Mouse (Mus musculus): ENCODE measurements around the gene Klhdc7a.
"Not testable (repeated sequence)": the region's sequence is repeated elsewhere in the genome, so short reads cannot be mapped to it uniquely, and the experiment has no call there.

The Klhdc7a gene

DNA sequence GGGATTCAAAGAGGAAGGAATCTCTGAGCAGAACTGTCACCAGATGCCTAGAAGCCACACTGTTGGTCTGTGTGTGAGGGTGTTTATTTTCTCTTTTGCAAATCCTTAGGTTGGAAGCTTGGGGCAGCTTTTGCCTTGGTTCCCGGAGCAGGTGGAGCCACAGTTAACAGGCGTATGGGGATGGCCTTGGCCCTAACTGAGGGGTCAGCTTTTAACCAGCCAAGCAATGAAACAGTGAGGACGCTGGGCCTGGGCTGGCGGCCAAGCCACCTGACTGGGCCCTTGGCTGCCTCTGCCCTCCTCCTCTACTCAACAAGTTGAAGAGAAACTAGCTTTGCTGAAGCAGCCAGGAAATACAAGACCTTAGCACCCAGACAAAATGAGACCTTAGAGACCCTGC lies at the start of gene Klhdc7a:
Gene Klhdc7a (minus strand): TSS at position 105 of the 400 bp plus-strand sequence.
- no peak for DNase-seq (ENCODE audit: low spot score)

DNA sequence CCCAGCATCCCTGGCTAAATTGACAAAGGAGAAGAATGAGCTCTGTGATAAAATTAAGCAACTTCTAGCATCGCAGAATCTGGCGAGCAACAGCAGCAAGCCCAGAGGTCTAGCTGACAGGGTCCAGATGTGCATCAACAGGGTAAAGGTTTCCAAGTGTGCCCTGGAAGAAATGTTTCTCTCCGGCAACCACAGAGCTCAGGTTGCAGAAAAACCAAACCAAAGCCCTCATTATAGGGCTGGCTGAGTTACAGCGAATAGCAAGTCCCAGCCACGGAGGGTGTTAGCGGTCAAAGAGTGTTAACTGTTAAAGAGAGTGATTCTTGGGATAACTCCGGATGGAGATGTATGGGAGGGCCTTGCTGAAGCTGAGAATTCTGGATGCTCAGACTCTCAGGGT lies 48.1 kb upstream of the Klhdc7a start:
- DNase-seq (ENCODE audit: low spot score), result no peak

DNA sequence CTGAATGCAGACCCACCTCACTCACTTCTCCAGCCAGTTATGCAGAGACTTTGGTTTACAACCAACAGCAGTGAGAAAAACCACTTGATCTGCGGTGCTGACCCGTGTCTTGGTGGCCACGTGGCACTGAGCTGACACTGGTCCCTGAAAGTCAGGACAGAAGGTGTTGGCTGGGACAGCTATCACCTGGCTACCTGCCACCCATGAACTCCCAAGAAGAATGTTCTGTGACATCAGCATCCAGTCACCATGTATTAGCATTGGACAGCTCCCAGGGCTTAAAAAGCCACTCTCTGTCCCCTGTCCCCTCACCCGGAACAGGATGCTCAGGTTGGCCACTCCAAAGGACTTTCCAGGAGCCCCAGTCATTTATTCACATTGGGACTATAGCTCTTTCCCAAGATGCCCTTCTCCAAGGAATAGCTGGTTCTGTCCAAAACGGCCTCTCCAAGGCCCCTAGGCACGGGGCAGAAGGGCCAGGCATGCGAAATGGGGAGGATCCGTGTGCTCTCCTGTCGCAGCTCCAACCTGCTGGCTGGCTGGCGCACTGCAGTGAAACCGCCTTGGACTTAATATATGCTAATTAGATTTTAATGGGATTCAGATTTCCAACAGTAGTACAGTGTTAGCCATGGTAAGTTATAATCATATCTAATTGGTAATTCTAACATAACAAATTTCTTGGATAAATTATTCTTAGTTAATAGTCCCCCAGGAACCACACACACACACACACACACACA lies 43.1 kb upstream of the Klhdc7a start:
- no peak for DNase-seq (ENCODE audit: low spot score)

DNA sequence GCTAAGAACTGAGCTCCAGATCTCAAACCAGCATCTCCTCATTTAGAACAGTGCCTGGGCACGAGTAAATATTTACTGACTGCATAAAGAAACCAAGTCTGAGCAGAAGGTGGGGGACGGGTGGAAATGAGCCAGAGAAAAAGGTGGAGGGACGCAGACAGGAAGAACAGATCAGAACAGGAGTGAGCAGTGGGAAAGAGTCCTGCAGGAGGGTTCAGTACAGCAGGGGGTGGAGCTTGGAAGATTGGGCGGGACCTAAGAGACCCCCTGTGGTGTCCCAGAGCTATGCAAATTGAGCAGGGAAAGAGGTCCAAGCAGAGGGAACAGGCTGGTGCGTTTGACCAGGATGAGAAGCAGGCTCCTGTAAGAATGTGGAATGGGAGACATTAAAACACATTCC lies 37.1 kb upstream of the Klhdc7a start:
- no peak for DNase-seq (ENCODE audit: low spot score)

DNA sequence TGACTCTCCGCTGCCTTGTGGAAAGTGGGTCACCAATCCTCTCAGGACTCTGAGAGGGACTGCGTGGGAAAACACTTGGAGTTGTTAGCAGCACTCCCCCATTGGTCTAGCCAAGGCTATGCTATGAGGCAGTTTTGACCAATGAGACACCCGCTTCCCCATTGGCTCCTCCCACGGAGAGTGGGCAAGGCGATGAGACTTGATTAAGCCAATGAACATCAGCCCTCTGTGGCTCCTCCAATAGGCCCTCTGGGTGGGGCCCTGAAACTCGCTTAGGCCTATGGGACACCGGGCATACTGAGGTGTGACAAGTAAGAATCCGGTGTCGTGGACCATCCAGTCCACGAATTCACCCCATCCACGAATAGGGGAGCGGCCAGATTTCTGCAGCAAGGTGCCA lies 36.3 kb upstream of the Klhdc7a start:
- no peak for DNase-seq (ENCODE audit: low spot score)

DNA sequence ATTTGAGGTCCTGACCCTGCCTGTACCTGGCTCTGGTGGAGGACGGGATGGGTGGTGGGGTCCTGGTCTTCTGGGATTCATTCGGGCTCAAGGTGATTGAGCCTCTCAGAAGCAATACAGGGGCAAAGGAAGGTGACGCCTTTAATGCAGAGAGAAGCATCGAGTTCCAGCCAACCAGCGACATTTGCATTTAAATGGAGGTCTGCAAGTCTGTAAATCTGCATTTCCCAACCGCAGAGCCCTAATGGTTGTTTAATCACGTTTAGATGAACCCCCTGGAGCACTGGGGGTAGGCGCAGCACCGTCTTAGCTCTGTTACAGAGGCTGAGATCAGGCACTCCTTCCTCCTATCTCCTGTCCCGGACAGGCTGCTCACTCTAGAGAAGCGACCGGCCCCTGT lies 34.2 kb upstream of the Klhdc7a start:
- DNase-seq (ENCODE audit: low spot score), result no peak

DNA sequence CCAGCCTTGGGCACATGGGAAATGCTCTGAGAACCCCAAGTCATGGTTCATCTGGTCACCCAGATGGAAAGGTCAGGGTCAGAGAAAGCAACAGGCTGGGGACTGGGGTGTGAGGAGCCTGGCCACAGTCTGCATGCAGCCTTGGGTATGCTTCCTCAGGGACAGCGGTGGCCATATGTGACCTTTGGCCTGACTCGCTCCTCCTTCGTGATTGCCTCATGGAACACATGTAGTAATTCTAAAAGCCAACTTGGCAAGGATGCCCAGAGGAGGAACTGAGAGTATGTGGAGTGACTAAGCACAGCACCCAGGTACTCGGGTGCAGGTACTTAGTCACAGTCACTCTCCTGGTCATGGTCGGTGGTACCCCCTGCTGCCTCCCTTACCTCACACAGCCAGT lies 33.1 kb upstream of the Klhdc7a start:
- DNase-seq (ENCODE audit: low spot score), result no peak

DNA sequence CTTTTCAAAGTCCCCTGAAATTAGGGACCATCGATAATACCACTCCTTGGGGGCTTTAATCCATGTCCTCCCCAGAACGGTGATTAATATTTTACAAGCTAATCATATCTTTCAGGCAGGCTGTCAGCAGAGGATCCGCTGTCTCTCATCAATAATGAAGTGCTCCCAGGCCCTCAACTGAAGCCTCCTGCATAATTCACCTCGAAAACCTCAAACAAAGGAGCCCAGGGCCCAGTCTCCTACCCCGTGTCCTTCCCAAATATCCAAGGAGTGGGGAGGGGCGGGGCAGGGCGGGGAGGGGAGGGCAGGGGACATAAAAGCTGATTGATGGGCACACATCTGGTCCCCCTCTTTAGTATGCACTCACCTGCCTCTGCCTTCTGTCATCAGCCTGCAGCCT lies 31.2 kb upstream of the Klhdc7a start:
- no peak for DNase-seq (ENCODE audit: low spot score)

DNA sequence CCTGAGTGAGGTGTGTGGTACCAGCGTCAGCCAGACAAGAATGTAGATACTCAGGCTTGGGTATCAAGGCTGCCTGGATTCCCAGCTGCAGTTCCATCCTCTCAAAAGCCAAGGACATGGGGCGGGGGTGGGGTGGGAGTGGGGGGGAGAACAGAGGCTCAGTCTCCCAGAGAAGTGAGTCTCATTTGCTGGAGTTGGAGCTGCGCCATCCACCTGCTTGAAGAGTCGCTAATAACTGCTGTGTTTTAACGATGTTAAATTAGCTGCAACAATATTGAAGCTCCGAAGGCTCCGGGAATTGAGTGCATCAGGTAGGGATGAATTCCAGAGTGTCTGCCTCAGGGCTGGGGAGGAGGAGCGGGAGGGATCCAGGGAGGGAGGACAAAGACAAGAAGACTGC lies 27.8 kb upstream of the Klhdc7a start:
- no peak for DNase-seq (ENCODE audit: low spot score)

DNA sequence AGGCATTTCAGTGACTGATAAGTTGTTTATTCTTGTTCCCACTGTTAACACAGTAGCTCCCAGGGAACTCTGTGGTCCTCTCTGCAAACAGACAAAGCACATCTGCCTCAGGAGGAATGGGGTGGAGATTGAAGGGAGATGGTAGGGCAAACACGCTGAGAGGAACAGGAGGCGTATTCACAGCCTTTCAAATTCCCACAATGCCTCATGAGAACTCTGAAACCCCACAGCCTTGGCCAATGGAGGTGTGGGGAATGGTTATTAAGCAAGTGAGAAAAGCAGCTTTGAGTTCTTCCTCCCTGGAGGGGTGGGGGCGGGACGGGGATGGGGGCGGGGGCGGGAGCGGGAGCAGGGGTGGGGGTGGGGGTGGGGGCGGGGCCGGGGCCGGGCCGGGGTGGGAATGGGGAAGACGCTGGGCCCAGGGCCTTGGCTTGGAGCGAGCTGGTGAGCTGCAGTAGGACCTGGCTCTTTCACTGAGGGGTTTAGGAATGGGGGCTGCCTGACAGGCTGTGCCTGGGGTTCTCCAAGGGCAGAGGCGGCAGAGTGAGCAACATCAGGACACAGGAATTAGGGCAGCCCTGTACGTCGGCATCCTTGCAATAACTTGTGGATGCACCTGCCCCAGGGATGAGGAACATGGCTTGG lies 25.4 kb upstream of the Klhdc7a start:
- DNase-seq (ENCODE audit: low spot score), result no peak

DNA sequence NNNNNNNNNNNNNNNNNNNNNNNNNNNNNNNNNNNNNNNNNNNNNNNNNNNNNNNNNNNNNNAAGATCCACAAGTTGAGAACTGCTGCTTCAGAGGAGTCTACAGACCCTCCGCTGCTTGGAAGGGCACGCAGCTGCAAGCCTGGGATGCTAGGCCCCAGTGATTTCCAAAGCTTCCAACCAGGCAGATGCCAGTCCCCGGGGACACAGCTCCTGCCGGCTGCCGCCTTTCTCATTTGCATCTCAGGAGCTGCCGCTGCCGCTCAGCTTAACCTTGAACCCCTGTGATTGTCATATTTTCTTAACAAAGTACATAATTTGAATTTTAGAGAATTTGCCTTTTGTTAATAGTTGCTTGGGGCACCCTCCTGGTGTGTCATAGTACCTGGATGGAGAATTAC lies 19.1 kb upstream of the Klhdc7a start:
- no peak for DNase-seq (ENCODE audit: low spot score)

DNA sequence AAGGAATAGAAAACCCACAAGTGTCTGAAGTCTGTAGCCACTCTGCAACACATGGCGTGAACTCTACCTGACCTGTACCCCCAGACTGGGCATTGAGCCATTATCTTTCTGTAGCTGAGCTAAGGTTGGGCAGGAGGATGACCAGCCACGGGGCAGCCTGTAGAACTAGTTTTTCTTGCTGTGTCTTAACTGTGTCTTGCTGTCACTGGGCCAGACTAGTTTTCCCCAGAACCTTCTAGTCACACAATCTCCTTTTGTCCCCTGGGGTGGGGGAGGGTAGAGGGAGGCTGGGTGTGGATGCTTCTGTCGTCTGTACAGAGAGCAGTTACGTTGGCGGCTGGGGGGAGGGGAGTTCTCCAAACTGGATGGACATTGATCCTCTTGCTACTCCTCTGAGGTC lies 10.9 kb upstream of the Klhdc7a start:
- no peak for DNase-seq (ENCODE audit: low spot score)

DNA sequence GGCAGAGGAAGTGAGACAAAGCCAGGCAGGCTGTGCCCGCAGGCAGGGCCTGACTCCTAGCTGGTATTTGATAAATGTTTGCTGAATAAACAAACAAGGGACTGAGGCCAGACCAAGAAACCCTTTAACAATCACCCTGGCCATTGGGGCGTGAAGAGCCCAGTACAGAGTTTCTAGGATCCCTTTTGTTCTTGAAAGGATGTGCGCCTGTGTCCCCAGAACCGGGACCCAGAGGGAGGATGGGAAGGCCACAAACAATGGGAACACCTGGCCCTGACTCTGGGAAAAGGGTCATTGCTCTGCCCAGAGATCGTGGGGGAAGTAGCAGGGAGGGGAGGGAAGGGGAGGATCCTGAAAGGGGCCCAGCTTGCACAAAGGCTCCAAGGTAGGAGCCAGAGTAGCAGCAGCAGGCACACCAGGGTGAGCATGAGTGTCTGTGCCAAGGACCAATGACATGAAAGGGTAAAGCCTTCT lies 9.5 kb upstream of the Klhdc7a start:
- DNase-seq (ENCODE audit: low spot score), result no peak

DNA sequence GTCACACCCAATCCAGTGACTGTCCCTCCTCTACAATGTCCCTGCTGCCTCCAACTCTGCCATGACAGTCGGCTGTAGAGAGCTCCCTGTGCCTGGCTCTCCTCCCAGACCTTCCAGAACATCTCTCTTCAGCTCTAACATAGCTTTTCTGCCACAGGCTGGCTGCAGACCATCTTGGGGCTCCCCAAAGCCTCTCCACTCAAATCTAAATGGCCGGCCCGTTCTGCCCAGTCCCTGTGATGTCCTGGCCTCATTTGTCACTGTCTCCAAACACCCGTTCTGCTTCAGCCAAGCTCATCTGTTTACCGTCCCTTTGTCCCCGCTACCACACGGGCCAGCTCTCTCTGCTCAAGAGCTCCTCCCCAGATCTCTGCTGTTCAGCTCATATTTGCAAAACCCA lies 6.7 kb upstream of the Klhdc7a start:
- DNase-seq (ENCODE audit: low spot score), result no peak

DNA sequence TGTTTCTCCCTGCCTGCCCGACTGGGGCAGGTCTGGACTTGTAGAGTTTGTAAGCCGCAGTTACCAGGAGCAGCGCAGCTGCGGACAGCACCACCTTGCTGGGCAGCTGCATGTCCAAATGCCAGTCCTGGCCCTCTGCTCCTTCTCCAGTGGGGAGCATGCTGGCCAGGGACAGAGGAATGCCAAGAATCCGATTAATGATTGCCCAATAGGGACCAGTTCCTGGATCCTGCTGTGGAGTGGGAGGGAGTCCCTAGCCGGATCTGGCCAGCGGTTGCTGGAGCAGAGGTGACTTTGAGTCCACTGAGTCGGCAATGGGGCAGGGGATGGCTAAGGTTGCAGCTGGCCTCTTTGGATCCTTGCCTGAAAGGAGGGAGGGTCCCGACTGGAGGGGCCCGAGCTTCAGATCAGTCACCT lies 343 bp downstream of the Klhdc7a start:
- DNase-seq (ENCODE audit: low spot score), result no peak

DNA sequence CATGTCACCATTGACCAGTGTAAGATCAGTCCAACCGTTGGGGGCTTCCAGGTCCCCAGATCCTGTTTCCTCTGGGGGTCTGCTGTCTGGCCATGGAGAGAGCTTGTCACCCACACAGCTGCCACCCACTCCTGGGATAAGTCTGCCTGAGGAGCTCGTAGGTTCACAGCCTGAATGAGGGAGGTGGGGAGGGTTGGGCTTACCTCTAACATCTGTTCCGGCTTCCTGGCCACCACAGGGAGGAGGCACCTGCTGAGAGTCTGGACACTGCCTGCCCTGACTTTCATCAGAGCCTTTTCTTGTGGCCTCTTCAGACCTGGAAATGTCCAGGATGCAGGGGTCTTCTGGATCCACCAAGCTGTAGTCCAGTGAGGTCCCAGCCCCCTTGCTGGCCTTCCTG lies 845 bp downstream of the Klhdc7a start:
- DNase-seq (ENCODE audit: low spot score), result no peak

DNA sequence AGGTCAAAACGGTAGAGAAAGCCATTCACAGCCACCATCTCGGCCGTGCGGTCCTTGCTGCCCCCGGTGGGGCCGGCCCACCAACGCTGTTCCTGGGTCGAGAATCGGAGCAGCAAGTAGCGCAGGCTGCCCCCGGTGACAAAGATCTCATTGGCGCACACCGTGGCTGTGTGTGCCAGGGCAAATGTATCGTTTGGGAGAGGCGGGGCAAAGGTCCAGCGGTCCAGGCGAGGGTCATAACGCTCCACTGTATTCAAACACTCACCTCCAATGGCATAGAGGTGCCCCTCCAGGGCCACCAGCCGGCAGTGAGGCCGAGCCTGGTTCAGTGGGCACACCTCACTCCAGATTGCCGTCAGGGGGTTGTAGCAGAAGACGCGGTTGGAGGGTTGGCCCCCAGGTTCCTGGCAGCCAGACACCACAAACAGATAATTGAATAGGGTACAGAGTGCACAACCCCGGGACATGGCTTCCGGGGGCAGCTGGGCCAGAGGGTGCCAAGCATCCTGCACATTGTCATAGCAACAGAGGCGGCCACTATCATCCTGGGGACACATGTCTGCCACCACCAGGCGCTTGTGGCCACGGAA lies 2.1 kb downstream of the Klhdc7a start:
- no peak for DNase-seq (ENCODE audit: low spot score)

DNA sequence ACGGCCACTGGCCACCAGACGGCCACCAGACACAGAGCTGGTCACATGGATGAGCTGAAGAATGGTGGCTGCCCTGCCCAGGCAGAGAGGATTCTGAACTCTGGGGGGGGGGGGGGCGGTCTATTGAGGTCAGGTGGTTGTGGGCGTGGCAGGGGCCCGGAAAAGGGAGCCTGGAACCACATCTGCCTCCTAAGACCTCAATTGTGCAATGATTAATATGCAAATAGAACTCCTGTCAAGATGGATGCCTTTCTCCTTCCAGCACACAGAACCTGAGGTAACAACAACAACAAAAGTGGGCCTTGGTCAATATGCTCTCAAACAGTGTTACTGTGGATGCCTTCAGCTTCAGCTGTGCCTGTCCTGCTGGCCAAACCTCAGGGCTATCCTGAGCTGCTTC lies 3.4 kb downstream of the Klhdc7a start:
- no peak for DNase-seq (ENCODE audit: low spot score)

DNA sequence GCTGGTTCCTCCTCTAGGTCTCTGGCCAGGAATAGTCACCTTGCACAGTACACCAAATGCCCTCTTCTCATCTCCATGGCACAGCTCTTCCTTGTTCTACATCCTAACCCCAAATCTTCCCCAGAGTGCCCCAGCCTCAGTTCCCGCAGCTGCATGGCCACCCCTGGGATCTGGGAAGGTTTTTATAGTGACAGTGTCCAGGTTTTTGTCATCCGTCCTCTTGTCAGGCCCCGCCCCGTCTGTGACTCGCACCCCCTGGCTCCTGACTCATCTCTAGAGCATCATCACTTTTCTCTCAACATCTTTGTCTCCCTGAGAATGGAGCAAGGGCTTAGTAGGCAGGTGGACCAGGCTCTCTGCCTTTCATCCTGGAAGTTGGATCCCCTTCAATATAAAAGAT lies 3.9 kb downstream of the Klhdc7a start:
- DNase-seq (ENCODE audit: low spot score), result no peak

DNA sequence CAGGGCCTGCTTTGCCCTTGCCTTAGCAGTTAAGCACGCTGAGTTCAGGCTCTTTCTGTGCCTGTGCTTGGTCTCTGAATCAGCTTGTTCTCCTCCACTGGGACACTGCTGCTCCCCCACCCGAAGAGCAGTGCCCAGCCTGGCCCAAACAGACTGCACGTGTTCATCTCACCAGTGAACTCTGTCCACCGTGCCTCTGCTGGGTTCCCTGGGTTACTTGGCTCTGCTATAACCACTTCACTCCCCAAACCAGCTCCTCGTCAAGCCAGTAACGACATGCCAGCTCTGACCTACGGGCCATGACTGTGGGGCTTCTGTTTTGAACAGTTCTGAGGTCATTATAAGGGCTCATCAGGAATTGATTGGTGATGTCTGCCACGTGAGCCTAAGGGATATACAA lies 4.8 kb downstream of the Klhdc7a start:
- no peak for DNase-seq (ENCODE audit: low spot score)

DNA sequence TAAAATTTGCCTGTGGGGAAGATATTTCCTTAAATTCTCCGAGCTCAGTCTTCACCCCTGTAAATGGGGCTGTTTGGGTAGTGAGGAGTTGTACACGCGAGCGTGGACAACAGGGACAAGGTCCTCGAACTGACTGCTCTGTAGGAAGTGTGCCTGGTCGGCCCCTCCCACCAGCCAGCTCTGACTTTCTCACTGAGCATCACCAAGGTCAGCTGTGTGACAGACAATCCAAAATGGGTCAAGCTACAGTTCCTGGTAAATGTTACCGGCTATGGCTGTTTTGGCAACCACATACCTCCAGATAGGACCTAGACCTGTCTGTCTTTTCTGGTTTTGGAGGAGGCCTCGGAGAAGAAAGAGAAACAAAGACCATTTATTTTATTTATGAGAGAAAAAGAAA lies 6.0 kb downstream of the Klhdc7a start:
- DNase-seq (ENCODE audit: low spot score), result no peak

DNA sequence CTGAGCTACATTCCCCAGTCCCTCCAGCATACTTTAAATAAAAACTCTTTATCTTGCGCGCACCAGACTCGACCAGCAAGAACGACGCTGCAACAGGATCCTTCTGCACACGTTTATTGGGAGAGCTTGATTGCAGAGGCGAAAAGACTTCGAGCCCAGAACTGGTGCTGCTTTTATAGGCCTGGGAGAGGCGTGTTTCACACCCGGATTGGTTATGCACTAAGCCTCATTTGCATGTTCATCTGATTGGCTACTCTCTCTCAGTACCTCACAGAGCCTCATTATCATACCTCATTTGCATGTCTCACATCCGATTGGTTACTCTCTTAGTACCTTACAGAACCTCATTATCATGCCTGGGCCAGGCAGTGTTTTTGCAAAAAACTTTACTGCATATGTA lies 6.5 kb downstream of the Klhdc7a start:
- DNase-seq (ENCODE audit: low spot score), result not testable (repeated sequence)

DNA sequence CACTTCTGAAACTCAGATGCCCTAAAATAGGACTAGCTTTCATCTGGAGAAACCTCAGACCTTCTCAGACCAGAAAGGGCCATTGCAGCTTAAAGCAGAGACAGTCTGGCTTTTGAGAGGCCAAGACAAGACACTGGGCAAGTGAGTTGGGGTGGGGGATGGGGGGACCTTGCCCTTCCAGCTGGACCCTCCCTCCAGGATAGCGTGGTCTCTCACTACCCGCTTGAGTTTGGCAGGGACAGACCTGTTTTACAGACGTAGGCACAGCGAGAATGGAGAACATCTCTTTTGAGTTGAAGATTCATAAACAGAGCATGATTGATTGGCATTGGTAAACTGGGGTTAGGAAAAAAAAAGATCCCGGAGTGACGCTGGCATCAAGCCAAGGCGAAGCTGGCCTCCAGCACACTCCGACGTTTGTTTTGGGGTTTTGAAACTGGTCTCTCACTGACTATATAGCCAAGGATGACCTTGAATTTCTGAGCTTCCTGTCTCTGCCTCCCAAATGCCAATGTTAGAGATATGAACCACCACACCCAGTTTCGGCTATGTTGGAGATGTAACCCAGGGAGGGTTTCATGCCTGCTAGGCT lies 7.0 kb downstream of the Klhdc7a start:
- no peak for DNase-seq (ENCODE audit: low spot score)
